Mouse (Mus musculus): Measurements from ENCODE around the gene Pde3a. TPM values are rescaled to one million over a fixed set of nuclear protein-coding genes. Genes with fewer than 3 reads are reported as not detected.

The Pde3a gene
- polyA plus RNA-seq, 1 experiment from 2014 or later: 3.7 TPM

DNA sequence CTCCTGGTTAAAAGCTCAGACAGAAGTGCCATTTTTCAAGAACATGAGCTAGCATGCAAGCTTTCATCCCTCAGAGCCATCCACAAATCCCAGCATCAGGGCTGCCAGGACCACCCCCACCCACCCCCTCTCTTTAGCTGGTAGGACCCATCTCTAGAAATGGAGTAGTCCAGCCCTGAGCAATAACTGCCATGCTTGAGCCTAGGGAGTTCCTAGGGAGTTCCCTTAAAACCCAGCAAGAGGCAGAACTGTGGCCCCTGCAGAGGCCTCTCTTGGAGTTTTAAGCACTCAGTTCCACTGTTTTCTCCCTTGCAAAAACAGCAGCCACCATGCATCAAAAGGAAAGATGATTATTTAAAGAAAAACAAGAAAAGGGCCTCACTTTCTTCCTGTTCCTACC, 988 bp upstream of the Pde3a start:
- peak overlapping the region; percentile 70; the same call in 1 of the 2 replicates for H3K4me3 ChIP-seq

DNA sequence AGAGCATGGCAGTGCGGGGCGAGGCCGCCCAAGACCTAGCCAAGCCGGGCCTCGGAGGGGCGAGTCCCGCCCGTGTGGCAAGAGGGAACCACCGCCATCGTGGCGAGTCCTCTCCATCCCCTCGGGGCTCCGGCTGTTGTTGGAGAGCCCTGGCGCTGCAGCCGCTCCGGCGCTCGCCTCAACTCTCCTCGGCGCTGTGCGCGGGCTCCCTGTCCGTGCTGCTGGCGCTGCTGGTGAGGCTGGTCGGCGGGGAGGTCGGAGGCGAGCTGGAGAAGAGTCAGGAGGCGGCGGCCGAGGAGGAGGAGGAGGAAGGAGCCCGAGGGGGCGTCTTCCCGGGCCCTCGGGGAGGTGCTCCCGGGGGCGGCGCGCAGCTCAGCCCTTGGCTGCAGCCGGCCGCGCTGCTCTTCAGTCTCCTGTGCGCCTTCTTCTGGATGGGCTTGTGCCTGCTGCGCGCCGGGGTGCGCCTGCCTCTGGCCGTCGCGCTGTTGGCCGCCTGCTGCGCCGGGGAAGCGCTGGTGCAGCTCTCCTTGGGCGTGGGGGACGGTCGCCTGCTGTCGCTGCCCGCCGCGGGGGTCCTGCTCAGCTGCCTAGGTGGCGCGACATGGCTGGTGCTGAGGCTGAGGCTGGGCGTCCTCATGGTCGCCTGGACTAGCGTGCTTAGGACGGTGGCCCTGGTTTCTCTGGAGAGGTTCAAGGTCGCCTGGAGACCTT, 671 bp downstream of the Pde3a start:
- peak overlapping the region; percentile 67 for H3K9ac ChIP-seq
- peak overlapping the region; percentile 96 for H3K4me2 ChIP-seq (replicated peaks)
- no peaks in the 10 kb centered on the region for H3K9me3 ChIP-seq (replicated peaks)
- WGBS: under 1% methylated on average over 59 of the region's 68 CpGs
- ATAC-seq (ENCODE audit: low FRiP score): peak; percentile 87
- H3K27ac ChIP-seq: peak overlapping the region; percentile 44; the same call in 1 of the 2 replicates
- peak overlapping the region; percentile 70 for H3K4me3 ChIP-seq
- peaks cover 29% of the 10 kb centered on the region for H3K27me3 ChIP-seq
- H3K4me1 ChIP-seq: peaks cover 14% of the 10 kb centered on the region
- H3K36me3 ChIP-seq: no peaks in the 10 kb centered on the region

More for the DNA sequence above, 988 bp upstream of the Pde3a start:
- Histone ChIP-seq H3K36me3 (no peaks in the 10 kb centered on the region), H3K27me3 (peaks cover 29% of the 10 kb centered on the region), H3K9ac (no peak overlapping the region), H3K4me1 (peaks cover 14% of the 10 kb centered on the region), H3K4me2 (replicated peaks) (peak overlapping the region; percentile 96), H3K27ac (no peak overlapping the region), H3K9me3 (replicated peaks) (no peaks in the 10 kb centered on the region)
- no peak for ATAC-seq (ENCODE audit: low FRiP score)

DNA sequence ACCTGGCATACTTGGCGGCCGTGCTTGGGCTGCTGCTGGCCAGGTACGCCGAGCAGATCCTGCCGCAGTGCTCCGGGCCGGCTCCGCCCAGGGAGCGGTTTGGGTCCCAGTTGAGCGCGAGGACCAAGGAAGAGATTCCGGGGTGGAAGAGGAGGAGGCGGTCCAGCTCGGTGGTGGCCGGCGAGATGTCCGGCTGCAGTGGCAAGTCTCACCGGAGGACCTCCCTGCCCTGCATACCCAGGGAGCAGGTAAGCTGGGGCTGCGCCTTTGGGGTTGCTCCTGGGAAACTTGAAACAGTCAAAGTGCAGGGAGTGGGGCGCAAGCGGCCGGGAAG, 1.2 kb downstream of the Pde3a start:
- H3K27ac ChIP-seq: no peak overlapping the region
- H3K4me3 ChIP-seq: peak overlapping the region; percentile 70
- under 1% methylated on average over 22 of the region's 22 CpGs for WGBS
- H3K9me3 ChIP-seq (replicated peaks): no peaks in the 10 kb centered on the region
- H3K4me2 ChIP-seq (replicated peaks): peak overlapping the region; percentile 96
- no peaks in the 10 kb centered on the region for H3K36me3 ChIP-seq
- peaks cover 14% of the 10 kb centered on the region for H3K4me1 ChIP-seq
- H3K27me3 ChIP-seq: peaks cover 29% of the 10 kb centered on the region
- peak; percentile 20 for ATAC-seq (ENCODE audit: low FRiP score)
- peak overlapping the region; percentile 67 for H3K9ac ChIP-seq

DNA sequence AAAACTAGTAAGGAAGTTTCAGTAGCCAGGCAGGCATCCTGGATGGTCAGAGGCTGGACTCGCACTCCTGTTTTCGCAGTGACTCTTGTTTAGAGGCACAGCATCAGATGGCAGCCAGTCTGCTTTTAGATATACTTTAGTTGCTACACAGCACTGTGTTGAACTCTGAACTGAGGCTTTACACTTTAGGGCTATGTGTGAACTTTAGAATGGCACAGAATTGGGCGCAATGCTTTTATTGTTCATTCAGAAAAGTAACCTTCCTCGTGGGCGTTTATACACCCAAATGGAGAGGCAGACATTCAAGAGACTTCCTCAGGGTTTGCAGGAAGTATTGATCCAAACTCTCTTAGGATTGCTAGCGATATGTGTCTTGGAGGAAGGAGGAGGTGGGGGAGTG, 1.9 kb downstream of the Pde3a start:
- no peak overlapping the region for H3K9ac ChIP-seq
- 53% methylated on average over 6 of the region's 6 CpGs for WGBS
- H3K27me3 ChIP-seq: peaks cover 29% of the 10 kb centered on the region

DNA sequence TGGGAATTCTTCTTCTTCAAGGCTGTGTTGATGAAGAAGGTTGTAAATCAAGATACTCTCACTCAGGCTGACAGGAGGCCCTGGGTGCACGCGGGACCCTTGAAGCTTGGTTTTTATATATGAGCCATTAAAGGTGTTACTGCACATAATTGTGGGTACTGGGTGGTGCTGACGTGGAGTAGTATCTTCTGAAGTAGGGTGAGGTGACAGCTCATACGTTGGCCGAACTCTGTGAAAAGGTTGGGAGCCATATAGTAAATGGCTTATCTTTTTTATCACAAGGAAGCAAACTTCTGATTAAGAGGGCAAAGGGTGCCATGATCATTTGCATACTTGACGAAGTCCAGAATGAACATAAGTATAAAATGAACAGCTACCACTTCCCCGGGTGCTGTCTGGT, 3.5 kb downstream of the Pde3a start:
- H3K9ac ChIP-seq: no peak overlapping the region
- no peak for ATAC-seq (ENCODE audit: low FRiP score)
- H3K36me3 ChIP-seq: no peaks in the 10 kb centered on the region
- no peaks in the 10 kb centered on the region for H3K9me3 ChIP-seq (replicated peaks)
- 94% methylated on average over 7 of the region's 7 CpGs for WGBS
- no peak overlapping the region for H3K27ac ChIP-seq
- peaks cover 29% of the 10 kb centered on the region for H3K27me3 ChIP-seq
- peaks cover 17% of the 10 kb centered on the region for H3K4me1 ChIP-seq
- no peak overlapping the region; the same call in 1 of the 2 replicates for H3K4me2 ChIP-seq (replicated peaks)
- H3K4me3 ChIP-seq: no peak overlapping the region

More for the DNA sequence above, 1.9 kb downstream of the Pde3a start:
- H3K36me3 ChIP-seq: no peaks in the 10 kb centered on the region
- H3K27ac ChIP-seq: no peak overlapping the region
- peak overlapping the region; percentile 96 for H3K4me2 ChIP-seq (replicated peaks)
- ATAC-seq (ENCODE audit: low FRiP score): no peak
- peak overlapping the region; percentile 70 for H3K4me3 ChIP-seq
- peaks cover 14% of the 10 kb centered on the region for H3K4me1 ChIP-seq
- no peaks in the 10 kb centered on the region for H3K9me3 ChIP-seq (replicated peaks)

DNA sequence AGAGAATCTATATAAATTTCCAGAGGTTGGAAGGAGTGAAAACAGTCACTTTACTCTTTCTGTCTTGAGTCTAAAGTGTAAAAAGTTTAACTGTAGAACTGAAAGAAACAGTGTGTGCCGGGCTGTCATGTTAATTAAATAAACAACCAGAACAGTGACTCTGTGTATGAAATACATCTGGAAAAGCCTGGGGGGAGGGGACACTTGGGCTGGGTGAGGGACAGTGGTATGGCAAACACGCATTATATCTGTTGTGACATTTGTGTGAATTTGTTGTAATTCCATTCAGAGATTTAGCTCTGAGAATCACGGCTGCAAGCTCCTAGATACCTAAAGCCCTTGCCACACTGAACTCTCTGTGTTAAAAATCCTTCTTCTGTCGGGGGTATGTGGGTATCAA, 5.9 kb downstream of the Pde3a start:
- peaks cover 16% of the 10 kb centered on the region for H3K27me3 ChIP-seq
- H3K27ac ChIP-seq: no peak overlapping the region
- H3K9me3 ChIP-seq (replicated peaks): no peaks in the 10 kb centered on the region
- 0 out of 2 replicates have a peak overlapping the region, but pooled peaks have one; percentile 6 for H3K4me2 ChIP-seq (replicated peaks)
- no peaks in the 10 kb centered on the region for H3K36me3 ChIP-seq
- ATAC-seq (ENCODE audit: low FRiP score): no peak
- 50% methylated on average over 4 of the region's 4 CpGs for WGBS
- H3K4me1 ChIP-seq: peaks cover 8% of the 10 kb centered on the region; the same call in 1 of the 2 replicates
- H3K9ac ChIP-seq: no peak overlapping the region
- H3K4me3 ChIP-seq: no peak overlapping the region

DNA sequence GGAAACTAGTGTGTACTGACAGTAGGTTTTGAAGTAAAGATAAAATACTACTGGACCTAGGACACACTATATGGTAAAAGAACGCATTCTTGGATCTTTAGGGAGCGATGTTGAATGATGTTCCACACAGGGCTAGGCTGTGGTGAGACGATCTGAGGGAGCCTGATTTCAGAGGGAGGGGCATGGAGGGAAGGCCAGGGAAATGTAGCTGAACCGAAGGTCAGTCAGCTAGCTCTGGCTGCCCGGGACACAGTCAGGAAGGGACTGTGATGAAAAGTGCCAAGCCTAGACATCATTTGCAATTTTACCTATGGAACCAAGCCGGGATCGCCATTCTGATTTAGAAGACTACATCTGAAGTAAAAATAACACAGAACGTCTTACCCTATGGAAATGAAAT, 7.8 kb downstream of the Pde3a start:
- no peak for ATAC-seq (ENCODE audit: low FRiP score)
- Histone ChIP-seq H3K4me1 (0 out of 2 replicates have a peak, but pooled peaks cover 3% of the 10 kb centered on the region), H3K27ac (no peak overlapping the region), H3K9me3 (replicated peaks) (no peaks in the 10 kb centered on the region), H3K4me2 (replicated peaks) (no peak overlapping the region), H3K36me3 (no peaks in the 10 kb centered on the region), H3K27me3 (no peaks in the 10 kb centered on the region; the same call in 1 of the 2 replicates), H3K9ac (no peak overlapping the region), H3K4me3 (no peak overlapping the region)
- 73% methylated on average over 8 of the region's 8 CpGs for WGBS

DNA sequence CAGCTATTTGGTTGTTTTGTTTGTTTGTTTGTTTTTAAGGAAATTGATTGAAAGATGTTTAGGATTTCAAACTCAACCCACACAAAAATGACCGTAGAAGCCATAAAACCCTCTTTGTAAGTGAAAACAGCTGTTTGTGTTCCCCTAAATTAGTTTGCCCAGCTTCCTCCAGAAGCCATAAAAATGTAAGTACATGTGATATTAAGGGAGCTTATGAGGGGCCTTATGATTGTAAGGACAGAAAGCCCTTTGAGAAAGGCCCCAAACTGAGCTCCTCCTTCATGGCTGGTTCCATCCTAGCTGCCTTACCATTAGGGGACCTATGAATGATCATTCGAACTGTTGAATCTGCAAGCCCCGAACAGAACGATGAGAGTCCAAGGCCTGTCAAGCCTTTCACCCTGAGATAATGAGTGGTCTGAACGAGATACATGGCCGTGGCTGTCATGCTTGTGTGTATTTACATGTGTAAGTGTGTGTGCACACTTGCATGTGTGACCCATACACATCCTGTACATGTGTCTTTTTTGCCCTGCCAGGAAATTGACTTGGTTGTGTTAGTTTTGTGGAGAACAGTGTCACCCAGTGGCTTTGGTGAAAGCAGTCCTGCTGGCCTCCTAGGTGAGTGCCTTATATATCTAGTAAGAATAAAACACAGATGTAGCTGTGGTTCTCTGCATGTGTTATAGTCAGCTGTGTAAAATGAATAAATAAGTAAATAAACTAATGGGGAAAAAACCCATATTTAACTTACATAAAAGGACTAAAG, 8.5 kb downstream of the Pde3a start:
- Histone ChIP-seq H3K9ac (no peak overlapping the region), H3K9me3 (replicated peaks) (no peaks in the 10 kb centered on the region), H3K36me3 (no peaks in the 10 kb centered on the region), H3K27me3 (no peaks in the 10 kb centered on the region), H3K27ac (no peak overlapping the region), H3K4me3 (no peak overlapping the region), H3K4me2 (replicated peaks) (no peak overlapping the region), H3K4me1 (0 out of 2 replicates have a peak, but pooled peaks cover 3% of the 10 kb centered on the region)
- 93% methylated on average over 6 of the region's 6 CpGs for WGBS
- no peak for ATAC-seq (ENCODE audit: low FRiP score)

DNA sequence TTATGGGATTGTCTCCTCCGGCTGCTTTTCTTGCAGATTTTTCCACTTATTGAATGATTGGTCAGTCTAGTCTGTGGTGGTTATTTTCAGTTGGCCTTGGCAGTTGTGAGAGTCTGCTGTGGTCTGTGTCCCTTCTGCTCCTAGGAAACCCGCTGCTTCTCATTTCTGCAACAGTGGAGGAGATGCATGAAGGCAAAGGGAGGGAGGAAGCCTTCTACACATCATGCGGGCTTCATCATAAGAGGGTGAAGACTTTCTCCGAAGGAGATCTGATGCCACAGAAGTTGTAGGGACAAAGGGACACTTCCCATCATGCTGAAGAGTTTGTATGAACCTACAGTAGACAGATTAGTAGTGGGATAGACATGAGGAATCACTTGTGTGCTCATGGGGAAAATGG, 16.2 kb downstream of the Pde3a start:
- Histone ChIP-seq H3K4me1 (no peaks in the 10 kb centered on the region), H3K27me3 (no peaks in the 10 kb centered on the region), H3K4me3 (no peak overlapping the region), H3K4me2 (replicated peaks) (no peak overlapping the region), H3K9me3 (replicated peaks) (no peaks in the 10 kb centered on the region), H3K27ac (no peak overlapping the region), H3K36me3 (no peaks in the 10 kb centered on the region), H3K9ac (no peak overlapping the region)
- WGBS: 94% methylated on average over 4 of the region's 4 CpGs
- ATAC-seq (ENCODE audit: low FRiP score): no peak

DNA sequence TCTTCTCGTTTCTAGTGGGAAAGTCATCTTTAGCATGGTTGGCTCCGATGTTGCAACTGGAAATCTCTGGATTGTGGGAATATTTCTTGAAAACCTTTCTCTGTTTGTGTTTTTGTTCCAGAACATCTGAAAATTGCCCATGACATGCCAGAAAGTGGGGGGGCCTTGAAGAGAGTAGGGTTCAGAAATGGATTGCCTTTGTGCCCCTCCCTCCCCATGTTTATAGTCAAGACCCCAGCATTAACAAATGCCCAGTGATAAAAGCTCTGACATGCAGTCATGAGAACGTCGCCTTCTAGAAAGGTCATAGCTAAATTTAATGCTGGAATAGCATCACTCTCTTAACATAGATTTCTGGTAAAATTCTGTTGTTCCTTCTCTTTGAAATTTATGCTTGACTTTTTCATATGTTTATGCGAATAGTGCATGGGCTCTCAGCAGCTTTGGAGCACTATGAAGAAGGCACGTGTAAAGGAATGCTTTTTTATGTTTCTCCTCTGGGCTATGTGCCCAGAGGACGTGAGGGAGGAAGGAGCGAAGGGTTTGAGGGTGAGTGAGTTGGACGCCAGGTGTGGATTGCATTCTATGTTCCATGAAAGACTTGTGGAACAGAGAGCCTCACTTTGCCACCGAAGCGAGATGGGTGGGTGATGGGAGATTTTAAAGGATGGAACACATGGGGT, 19.0 kb downstream of the Pde3a start:
- Histone ChIP-seq H3K4me1 (no peaks in the 10 kb centered on the region), H3K4me3 (no peak overlapping the region), H3K4me2 (replicated peaks) (no peak overlapping the region), H3K36me3 (no peaks in the 10 kb centered on the region), H3K9ac (no peak overlapping the region), H3K9me3 (replicated peaks) (no peaks in the 10 kb centered on the region), H3K27ac (no peak overlapping the region), H3K27me3 (no peaks in the 10 kb centered on the region)
- ATAC-seq (ENCODE audit: low FRiP score): no peak
- WGBS: 89% methylated on average over 11 of the region's 11 CpGs

DNA sequence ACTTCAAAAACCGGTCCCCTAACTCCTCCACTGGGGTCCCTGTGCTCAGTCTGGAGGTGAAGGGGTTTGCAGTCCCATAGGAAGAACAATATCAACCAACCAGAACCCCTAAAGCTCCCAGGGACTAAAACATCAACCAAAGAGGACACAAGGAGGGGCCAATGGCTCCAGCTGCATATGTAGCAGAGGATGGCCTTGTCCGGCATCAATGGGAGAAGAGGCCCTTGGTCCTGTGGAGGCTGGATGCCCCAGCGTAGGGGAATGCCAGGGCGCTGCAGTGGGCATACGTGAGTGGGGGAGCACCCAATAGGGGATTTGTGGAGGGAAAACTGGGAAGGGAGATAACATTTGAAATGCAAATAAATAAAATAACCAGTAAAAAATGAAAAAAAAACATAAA, 19.8 kb downstream of the Pde3a start:
- no peak for ATAC-seq (ENCODE audit: low FRiP score)
- H3K36me3 ChIP-seq: no peaks in the 10 kb centered on the region
- H3K9me3 ChIP-seq (replicated peaks): no peaks in the 10 kb centered on the region
- H3K27ac ChIP-seq: no peak overlapping the region
- H3K9ac ChIP-seq: no peak overlapping the region
- H3K27me3 ChIP-seq: no peaks in the 10 kb centered on the region
- H3K4me3 ChIP-seq: no peak overlapping the region
- WGBS: 91% methylated on average over 5 of the region's 5 CpGs
- H3K4me1 ChIP-seq: no peaks in the 10 kb centered on the region
- H3K4me2 ChIP-seq (replicated peaks): no peak overlapping the region

DNA sequence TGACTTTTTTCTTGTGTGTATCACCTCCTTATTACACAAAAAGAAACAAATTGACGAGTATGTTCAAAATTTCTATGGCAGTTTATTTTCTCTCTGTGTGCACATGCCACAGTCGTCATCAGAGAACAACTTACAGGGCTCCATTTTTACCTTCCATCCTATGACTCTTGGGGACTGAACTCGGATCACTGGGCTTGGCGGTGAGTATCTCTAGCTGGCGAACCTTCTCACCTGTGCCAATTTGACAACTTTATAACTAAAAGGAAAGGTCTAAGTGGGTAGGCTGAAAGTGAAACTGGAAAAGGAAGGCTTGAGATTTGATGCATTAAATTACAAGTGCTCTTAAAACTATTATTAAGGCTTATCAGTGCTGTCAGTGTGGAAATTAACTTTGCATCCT, 22.1 kb downstream of the Pde3a start:
- no peaks in the 10 kb centered on the region for H3K36me3 ChIP-seq
- no peak for ATAC-seq (ENCODE audit: low FRiP score)
- no peaks in the 10 kb centered on the region for H3K4me1 ChIP-seq
- H3K4me2 ChIP-seq (replicated peaks): no peak overlapping the region
- no peak overlapping the region for H3K4me3 ChIP-seq
- WGBS: 88% methylated on average over 5 of the region's 5 CpGs
- no peaks in the 10 kb centered on the region for H3K27me3 ChIP-seq
- no peaks in the 10 kb centered on the region for H3K9me3 ChIP-seq (replicated peaks)
- no peak overlapping the region for H3K27ac ChIP-seq
- H3K9ac ChIP-seq: no peak overlapping the region
